Mouse (Mus musculus) thymus, adult 2 months (tissue): ENCODE results near the gene Adam12. TPM values are rescaled to one million over a fixed set of nuclear protein-coding genes. Genes with fewer than 3 reads are reported as not detected.

Source experiments
- DNase-seq: peaks from one replicate; pipeline ENCODE4 v3.0.0; 2021
- H3K27ac ChIP-seq: fragments of 200-500 bp; 2 replicates; pipeline ENCODE4 v1.5.1; 2012; ENCODE audit warnings: low read length, control low read depth; ENCODE audit not compliant: control insufficient read depth, insufficient read depth
- H3K27me3 ChIP-seq: fragments of 200-500 bp; 2 replicates; pipeline ENCODE4 v1.6.1; 2012; ENCODE audit warnings: mild to moderate bottlenecking, low read length, moderate library complexity, mixed read lengths; ENCODE audit not compliant: control insufficient read depth, insufficient read depth
- H3K36me3 ChIP-seq: fragments of 200-500 bp; 2 replicates; pipeline ENCODE4 v1.6.1; 2012; ENCODE audit warnings: mild to moderate bottlenecking, low read length, moderate library complexity; ENCODE audit not compliant: control insufficient read depth, insufficient read depth
- H3K4me1 ChIP-seq: fragments of 200-500 bp; replicated peaks from 2 replicates; pipeline ENCODE4 v1.6.1; 2012; ENCODE audit warnings: low read length; ENCODE audit not compliant: control insufficient read depth, insufficient read depth
- H3K4me3 ChIP-seq: fragments of 200-500 bp; 2 replicates; pipeline ENCODE4 v1.5.1; 2012; ENCODE audit warnings: mild to moderate bottlenecking, low read length, control low read depth, moderate library complexity; ENCODE audit not compliant: control insufficient read depth, insufficient read depth
- CTCF ChIP-seq: fragments of 200-500 bp; IDR thresholded peaks from 2 replicates; pipeline ENCODE4 v1.5.1; 2012; ENCODE audit warnings: mild to moderate bottlenecking, control low read depth, low read length, moderate library complexity, borderline replicate concordance; ENCODE audit not compliant: control insufficient read depth, poor library complexity, insufficient read depth; ENCODE audit errors: extremely low read depth
- POLR2A ChIP-seq: fragments of 200-500 bp; IDR thresholded peaks from 2 replicates; pipeline ENCODE4 v1.6.1; 2012; ENCODE audit warnings: mild to moderate bottlenecking, low read length, control low read depth, moderate library complexity; ENCODE audit not compliant: control insufficient read depth, poor library complexity, insufficient read depth; ENCODE audit errors: extremely low read depth
- WGBS: fragments of 180-500 bp; shearing (Covaris S2); methylation state at CpG from one replicate; pipeline ENCODE4 v1.1.7; 2018; 5-methylcytosine and 5-hydroxymethylcytosine counted together
- polyA plus RNA-seq: library from polyadenylated mRNA; depleted of rRNA; stranded (reverse); fragments of >200 nt; gene quantifications from 2 replicates; pipeline ENCODE4 v1.2.3, GENCODE M21; 2012; rRNA removed

Gene Adam12
- polyA plus RNA-seq, 1 experiment, result 29.0 TPM

- DNase-seq, result peak; percentile 39
- Histone ChIP-seq H3K36me3 (no peaks in the 10 kb centered on the region), H3K27me3 (no peaks in the 10 kb centered on the region), H3K4me3 (no peak overlapping the region), H3K4me1 (no peaks in the 10 kb centered on the region), H3K27ac (no peak overlapping the region)
- 29% methylated on average over 3 of the region's 3 CpGs for WGBS
- TF ChIP-seq POLR2A (no peak), CTCF (peak; percentile 48; the same call in 1 of the 2 replicates)
Observed at GRCm38 (mm10) chr7:133856278-133856677, 375.7 kb downstream of the Adam12 start.

GRCm38 (mm10) chr7:133850735-133851134 is 381.2 kb downstream of the Adam12 start:
- no peak for DNase-seq
- Histone ChIP-seq H3K27me3 (no peaks in the 10 kb centered on the region), H3K27ac (no peak overlapping the region), H3K4me3 (no peak overlapping the region), H3K36me3 (no peaks in the 10 kb centered on the region), H3K4me1 (no peaks in the 10 kb centered on the region)
- no peak for TF ChIP-seq POLR2A
- no peak for TF ChIP-seq CTCF

GRCm38 (mm10) chr7:133848180-133848579 is 383.8 kb downstream of the Adam12 start:
- TF ChIP-seq POLR2A, result no peak

GRCm38 (mm10) chr7:133847175-133847574 is 384.8 kb downstream of the Adam12 start:
- Histone ChIP-seq H3K4me3 (no peak overlapping the region), H3K36me3 (no peaks in the 10 kb centered on the region), H3K4me1 (no peaks in the 10 kb centered on the region), H3K27ac (no peak overlapping the region), H3K27me3 (no peaks in the 10 kb centered on the region)
- DNase-seq, result no peak
- TF ChIP-seq CTCF, result no peak
- TF ChIP-seq POLR2A, result no peak
- WGBS, result 52% methylated on average over 1 of the region's 1 CpGs

More at GRCm38 (mm10) chr7:133848180-133848579, 383.8 kb downstream of the Adam12 start:
- DNase-seq, result no peak
- H3K27me3 ChIP-seq, result no peaks in the 10 kb centered on the region
- WGBS, result 76% methylated on average over 2 of the region's 2 CpGs
- H3K4me3 ChIP-seq, result no peak overlapping the region
- H3K36me3 ChIP-seq, result no peaks in the 10 kb centered on the region
- H3K27ac ChIP-seq, result no peak overlapping the region
- no peaks in the 10 kb centered on the region for H3K4me1 ChIP-seq

GRCm38 (mm10) chr7:133842079-133842478 is 389.9 kb downstream of the Adam12 start:
- H3K4me3 ChIP-seq, result no peak overlapping the region

GRCm38 (mm10) chr7:133839546-133839945 is 392.4 kb downstream of the Adam12 start:
- Histone ChIP-seq H3K36me3 (no peaks in the 10 kb centered on the region), H3K27ac (no peak overlapping the region), H3K4me3 (no peak overlapping the region), H3K27me3 (no peaks in the 10 kb centered on the region), H3K4me1 (no peaks in the 10 kb centered on the region)
- no peak for DNase-seq
- TF ChIP-seq POLR2A, result no peak
- TF ChIP-seq CTCF, result no peak
- WGBS, result 15% methylated on average over 4 of the region's 4 CpGs

More at GRCm38 (mm10) chr7:133842079-133842478, 389.9 kb downstream of the Adam12 start:
- no peak for DNase-seq
- Histone ChIP-seq H3K36me3 (no peaks in the 10 kb centered on the region), H3K4me1 (no peaks in the 10 kb centered on the region), H3K27ac (no peak overlapping the region), H3K27me3 (no peaks in the 10 kb centered on the region)
- 88% methylated on average over 6 of the region's 6 CpGs for WGBS
- TF ChIP-seq POLR2A, result no peak
- no peak for TF ChIP-seq CTCF

Other genes starting within 250 kb of the Adam12 start
- gene D7Ertd443e, start 153.5 kb upstream of the Adam12 start, polyA plus RNA-seq, result 0.09 and 0.18 TPM in 2 replicates